Mouse (Mus musculus) hindlimb bud, embryonic 11.5 days (tissue): ENCODE results near the gene Tbl3.

Source experiments
- DNase-seq: peaks from one replicate; pipeline ENCODE4 v3.0.0-alpha.2; 2012; ENCODE audit warnings: low read depth, low spot score; ENCODE audit errors: extremely low spot score

The Tbl3 gene

DNA sequence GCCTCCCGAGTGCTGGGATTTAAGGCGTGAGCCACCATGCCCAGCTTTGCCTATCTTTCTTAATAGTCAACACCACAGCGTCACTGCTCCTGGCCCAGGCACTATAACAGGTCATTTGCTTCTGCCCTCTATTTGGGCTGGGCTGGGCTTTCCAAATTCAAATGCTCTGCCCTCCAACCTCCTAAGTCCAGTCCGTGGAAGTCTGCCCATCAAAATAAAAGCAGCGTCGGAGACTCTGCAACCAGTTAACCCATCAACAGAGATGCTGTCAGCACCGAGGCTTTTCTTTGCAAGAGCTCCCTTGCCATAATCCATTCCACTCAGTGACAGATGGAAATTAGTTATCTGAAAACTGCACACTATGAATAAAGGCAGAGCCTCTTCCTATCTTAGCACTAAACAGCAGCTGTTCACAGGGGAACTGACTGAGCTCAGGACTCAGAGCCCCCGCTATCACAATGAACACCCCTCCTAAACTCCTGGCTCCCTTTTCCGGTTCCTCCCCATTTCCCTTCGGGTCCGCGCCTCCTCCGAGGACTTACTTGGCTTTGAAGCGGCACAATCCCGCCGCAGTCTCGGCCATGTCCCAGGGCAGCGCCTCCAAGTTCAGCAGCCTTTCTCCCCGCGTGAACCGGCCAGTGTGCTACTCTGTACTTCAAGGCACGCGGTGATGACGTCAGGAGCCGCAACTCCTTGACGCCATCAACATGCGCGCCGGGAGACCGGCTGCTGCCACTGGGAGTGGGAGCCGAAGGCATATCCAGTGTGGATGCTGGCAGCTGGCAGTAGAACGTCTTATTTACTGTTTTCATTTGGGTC, at the start of gene Tbl3:
Gene Tbl3 (minus strand): TSS at position 679 of the 819 bp plus-strand sequence.
- peak; percentile 77 for DNase-seq

DNA sequence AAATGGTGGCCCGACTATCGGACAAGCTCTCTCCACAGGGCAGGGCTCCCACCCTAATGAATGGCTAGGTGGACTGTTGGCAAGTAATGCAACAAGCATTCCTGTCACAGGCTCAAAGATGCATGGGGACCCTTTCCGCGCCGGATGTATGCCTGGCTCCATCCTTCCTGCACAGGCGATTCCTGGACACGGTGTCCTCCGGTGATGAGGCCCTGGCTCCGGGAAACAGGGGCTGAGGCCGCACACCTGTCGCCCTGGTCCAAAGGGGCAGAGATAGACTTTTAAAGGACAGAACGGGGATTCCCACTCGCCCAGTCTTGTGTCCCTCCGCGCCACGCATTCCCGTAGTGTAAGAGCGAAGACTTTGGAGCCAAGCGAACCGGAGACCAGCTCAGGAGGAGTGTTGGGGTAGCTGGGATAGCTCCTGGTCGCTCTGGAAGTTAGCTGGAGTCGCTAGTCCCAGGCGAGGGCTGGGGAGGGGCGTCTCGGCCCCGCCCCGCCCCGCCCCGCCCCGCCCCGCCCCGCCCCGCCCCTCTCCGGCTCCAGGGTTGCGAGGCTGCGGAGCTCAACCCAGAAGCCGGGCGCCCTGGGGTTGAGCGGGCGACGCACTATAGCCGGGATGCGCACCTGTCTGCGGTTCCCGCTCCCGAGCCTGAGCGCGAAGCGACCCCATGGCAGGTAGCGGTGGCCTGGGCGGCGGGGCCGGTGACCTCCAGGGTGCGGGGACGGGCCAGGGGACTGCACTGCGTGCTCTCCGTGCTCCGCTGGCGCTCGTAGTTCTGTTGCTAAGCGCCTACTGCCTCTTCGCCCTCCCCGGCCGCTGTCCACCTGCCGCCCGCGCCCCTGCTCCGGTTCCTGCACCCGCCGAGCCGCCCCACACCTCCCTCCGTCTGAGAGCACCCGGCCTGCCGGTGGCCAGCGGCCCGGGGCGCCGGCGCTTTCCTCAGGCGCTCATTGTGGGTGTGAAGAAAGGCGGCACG, 45.2 kb upstream of the Tbl3 start, which contains the start of gene Hs3st6:
Gene Hs3st6 (plus strand): TSS at position 574 of the 980 bp plus-strand sequence.
- no peak for DNase-seq

DNA sequence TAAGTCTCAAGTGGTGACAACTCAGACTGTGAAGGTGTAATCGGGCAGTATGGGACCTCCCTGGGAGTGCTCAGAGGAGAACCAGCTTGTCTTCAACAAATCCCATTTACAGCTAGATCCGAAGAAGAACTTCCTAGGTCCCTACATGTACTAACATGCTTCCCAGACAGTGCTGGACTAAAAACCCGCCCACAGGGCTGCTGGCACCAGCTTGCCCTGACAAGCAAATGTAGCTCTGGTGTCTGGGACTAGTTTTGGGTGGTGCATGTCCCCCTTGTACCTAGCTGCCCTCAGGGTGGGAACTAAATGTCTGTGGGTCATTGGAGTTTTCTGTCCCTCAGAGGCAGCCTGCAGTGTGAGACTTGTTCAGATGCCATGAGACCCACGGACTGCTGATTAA, 44.1 kb upstream of the Tbl3 start:
- DNase-seq, result no peak

DNA sequence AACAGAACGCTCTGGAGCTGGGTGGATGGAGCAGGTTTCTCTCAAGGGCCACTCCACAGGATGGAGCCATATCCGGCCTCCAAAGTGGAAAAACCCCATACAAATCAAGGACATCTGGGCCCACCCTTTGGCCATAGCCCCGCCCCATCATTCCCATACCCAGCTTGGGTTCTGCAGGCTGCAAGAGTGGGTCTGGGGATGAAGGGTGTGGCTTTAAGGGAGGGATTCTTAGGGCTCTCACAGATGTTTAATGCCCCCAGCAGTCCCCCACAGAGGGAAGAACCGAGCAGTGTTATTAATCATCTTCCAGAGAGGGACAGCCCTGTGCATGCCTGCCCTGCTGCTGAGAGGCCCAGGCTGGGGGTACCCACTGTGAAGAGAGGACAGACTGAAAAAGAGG, 39.5 kb upstream of the Tbl3 start:
- no peak for DNase-seq

DNA sequence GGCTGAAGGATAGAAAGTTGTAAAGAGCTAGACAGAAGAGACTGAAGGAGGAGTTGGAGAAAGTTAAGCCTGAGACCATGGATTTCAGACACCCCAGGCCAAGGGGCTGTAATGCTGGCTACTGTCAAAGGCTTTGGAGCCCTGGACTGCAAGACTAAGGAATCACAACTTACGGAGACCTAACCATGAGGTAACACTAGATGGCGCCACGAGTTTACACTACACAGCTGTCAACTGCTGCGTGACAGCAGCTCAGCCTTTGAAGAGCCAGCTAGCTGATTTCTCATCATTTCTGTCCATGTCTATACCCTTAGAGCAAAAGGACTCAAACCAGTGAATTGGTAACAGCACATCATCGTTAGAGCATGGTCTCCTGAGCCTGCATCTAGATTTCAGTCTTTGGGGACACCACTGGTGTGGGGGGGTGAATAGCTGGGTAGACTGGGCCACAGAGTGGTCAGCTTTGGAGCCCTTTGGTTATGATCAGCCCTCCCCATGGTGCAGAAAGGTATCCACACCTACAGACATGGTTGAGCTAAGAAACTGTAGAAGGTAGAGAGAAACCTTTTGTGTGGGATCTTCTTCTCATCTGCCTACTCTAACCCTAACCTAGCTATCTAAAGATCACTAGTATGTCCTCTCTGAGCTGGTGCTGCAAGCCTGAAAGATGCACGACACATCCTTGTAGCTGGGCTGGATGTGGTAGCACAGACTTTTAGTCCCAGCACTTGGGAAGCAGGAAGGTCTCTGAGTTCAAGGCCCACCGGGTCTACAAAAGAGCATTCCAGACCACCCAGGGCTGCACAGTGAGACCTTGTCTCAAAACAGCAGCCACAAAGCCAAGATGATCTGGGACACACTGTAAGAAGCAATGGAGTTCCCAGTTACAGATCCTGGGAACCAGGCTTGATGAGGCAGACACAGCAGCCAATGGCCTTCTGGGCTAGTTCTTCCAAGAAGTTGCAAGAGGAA, 38.4 kb upstream of the Tbl3 start:
- DNase-seq, result peak; percentile 89

DNA sequence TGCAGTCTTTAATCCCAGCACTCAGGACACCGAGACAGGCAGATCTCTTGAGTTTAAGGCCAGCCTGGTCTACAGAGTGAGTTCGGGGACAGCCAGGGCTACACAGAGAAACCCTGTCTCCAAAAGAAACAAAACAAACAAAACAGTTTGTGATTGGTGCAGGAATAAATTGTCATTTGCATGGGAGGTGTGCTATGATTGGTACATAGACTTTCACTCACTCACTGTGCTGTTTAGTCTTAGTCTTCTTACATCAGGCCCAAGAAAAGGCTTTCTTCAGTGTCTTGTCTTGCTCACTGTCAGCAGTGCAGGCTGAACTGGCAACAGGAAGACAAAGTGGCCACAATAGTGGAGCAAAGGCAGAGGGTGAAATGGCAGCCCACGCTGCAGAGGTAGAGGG, 36.9 kb upstream of the Tbl3 start:
- no peak for DNase-seq

DNA sequence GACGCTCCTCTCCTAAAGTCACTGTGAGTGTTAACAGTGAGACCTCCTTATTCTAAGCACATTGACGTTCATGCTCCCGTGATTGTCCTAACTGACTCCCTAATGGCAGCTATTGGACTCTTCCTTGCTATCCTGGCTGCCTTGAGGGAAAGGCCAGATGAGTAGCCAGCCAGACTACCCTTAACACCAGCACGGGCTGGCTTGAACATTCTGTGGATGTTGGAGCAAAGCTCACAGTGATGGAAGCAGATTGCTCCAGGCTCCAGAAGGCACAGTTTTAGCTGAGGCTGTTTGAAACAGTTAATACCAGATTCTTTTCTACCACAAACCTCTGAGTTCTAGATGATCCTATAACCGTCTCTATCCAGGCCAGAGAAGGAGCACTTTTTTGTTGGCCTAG, 36.4 kb upstream of the Tbl3 start:
- no peak for DNase-seq

DNA sequence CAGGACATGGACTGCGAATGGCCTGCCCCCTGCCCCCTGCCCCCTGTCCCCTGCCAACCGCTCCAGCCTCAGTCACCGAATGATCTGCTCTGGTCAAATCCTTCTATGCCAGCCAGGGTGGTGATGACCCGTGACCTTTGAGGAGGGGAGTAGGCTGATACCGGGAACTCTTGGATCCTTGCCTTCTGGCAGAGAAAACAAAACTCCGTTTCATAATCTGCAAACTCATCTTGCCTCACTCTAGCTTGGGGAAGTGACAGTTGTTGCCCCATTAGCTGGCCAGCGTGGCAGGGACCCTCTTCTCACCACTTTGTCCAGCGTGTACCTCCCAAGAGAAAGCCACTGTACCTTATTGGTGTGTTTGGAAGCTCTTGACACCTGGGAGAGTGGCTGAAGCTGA, 34.8 kb upstream of the Tbl3 start:
- DNase-seq, result no peak

DNA sequence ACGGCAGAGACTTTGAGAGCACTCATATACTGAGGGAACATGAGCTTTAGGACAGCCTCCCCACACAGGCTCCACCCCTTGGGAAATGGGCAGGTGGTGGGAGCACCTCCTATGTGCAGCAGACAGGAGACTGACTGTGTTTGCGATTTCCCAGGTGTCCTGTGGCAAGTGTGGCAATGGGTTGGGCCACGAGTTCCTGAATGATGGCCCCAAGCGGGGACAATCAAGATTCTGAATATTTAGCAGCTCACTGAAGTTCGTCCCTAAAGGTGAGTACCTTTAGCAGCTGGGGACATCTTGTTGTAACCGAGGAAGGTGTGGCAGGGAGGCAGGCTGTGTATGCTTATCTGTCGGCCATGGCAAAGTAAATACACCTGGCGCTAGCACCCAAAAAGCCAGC, 32.5 kb upstream of the Tbl3 start:
- DNase-seq, result no peak

DNA sequence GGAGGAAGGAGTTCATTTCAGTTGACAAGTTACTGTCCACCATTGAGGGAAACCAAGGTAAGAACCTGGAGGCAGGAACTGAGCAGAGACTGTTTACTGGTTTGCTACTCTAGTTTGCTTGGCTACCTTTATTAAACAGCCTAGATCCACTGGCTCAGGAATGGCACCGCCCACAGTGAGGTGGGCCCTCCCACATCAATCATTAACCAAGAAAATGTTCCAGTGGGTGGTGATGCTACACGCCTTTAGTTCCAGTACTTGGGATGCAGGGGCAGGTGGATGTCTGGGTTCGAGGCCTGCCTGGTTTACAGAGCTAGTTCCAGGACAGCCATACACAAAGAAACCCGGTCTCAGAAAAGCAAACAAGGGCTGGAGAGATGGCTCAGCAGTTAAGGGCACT, 30.8 kb upstream of the Tbl3 start:
- no peak for DNase-seq

DNA sequence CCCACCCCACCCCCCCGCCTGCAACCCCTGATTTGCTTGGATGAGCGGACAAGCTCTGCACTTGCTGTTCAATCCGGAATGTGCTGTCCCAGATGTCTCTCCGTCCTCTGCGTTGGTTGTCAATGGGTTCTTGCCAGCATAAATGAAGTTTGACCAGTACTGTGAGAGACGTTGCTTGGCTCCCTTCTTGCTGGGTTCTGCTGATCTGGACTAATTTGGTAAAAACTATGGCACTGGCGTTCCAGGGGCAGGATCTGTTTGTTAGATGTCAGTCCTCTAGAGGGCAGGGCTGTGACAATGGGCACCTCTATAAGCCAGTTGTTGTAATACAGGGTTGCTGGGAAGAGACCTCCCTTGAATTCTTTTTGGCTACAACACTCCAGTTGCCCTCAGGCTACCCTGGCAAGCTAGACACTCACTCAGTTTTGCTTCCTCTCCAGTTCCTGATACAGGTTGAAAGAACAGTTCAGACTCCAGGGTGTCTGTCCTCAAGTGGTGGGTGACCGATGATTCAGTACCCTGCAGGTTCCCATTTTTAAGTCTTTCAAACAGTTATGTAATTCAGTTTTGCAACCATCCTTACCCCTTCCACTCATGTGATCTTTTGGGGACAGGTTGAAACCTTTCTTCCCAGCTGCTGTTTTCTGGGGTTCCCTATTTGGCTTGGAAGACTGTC, 29.8 kb upstream of the Tbl3 start:
- no peak for DNase-seq

DNA sequence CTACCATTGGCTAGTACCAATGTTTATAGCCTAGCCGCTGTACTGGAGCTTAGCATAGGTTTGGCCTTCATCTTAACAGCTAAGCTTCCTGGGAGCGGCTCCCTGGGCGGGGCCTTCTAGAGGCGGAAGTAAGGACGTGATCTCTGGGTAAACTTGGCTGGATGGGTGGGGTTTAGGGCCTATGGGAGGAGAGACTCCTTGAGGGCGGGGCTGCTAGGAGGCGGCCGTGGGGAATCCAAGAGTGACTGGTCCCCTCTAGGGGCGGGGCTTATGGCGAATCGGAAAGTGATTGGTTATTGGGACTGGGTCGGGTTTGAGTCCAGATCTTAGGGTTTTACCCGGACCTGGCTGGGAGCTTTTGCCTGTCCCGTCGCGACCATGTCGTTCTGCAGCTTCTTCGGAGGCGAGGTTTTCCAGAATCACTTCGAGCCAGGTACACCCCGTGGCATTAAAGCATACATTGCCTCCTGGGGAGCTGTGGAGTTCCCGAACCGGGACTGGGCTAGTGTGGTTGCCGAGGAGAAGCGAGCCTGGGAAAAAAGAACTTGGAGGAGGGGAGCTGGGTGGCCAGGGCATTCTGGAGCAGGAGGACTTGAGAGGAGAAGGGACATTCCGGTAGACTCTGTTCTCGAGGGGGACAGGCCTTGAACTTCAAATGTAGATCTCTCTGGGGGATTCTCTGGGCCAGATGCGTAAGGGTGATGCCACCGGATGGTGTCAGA, 29.0 kb upstream of the Tbl3 start, which contains the start of gene Msrb1:
Gene Msrb1 (plus strand): TSS at position 313 of the 722 bp plus-strand sequence.
- peak; percentile 74 for DNase-seq

DNA sequence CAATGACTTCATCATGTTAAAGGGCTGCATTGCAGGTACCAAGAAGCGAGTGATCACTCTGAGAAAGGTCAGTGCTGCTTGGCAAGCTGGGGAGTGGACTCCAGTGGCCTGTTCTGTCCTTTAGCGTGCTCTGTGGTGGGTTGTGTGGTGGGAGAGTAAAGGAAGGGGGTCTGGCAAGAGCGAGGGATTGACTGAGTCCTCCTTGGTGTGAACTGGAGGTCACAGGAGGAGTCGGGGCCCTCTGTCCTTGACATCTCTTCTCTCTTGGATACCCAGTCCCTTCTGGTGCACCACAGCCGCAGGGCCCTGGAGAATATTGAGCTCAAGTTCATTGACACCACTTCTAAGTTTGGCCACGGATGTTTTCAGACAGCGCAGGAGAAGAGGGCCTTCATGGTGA, 28.0 kb upstream of the Tbl3 start:
- DNase-seq, result no peak

DNA sequence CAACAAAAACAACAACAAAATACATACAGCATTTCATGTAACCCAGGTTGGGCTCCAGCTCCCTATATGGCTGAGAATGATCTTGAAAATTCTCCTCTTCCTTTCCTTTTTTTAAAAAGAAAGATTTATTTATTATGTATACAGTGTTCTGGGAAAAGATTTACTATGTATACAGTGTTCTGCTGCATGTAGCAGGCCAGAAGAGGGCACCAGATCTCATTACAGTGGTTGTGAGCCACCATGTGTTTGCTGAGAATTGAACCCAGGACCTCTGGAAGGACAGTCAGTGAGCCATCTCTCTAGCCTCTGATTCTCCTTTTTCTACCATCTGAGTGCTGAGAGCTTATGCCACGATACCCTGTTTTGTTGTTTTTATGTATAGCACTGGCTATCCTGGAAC, 27.1 kb upstream of the Tbl3 start:
- DNase-seq, result no peak

DNA sequence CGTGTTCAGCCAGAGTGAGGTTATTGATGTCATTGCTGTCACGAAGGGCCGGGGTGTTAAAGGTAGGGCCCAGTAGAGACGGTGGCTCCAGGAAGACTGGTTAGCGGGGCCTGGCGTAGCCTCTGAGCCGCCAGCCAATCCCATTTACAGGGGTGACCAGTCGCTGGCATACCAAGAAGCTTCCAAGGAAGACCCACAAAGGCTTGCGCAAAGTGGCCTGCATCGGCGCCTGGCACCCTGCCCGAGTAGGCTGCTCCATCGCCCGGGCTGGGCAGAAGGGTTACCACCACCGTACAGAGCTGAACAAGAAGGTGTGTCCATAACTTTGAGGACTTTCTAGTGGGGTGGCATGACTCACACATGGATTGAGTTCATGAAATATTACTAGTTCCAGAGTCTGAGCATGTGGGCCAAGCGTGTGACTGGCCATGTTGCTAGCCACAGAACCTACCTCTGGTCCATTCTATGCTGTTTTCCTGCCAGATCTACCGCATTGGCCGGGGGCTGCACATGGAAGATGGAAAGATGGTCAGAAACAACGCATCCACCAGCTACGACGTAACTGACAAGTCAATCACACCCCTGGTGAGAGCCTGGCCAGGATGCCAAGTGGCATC, 26.1 kb upstream of the Tbl3 start:
- no peak for DNase-seq

DNA sequence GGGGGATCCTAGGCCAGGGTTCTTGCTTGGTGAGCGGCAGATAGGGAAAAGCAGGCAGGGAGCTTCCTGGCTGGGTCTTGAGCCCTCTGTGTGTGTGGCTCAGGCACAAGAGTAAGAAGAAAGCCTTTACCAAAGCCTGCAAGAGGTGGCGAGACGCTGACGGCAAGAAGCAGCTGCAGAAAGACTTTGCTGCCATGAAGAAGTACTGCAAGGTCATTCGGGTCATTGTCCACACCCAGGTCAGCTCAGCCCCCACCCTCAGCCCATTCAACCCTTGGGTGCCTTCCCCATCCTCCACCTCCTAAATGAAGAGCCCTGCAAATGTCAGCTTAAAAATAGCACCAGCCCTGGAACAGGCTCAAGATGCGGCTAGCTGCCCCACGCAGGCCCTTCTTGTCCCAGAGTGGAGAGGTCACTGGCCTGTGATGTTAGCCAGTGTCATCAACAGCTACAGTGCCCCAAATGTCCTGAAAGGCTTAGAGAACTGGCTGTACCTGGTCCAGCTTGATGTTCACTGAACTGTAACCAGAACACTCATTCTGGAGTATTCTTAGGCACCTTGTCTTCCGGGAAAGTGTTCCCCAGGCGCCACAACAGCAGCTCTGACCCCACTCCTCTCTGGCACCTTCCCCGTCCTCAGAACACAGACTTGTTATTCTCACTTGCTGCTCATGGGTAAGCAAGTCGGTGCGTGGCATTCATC, 24.9 kb upstream of the Tbl3 start:
- no peak for DNase-seq

DNA sequence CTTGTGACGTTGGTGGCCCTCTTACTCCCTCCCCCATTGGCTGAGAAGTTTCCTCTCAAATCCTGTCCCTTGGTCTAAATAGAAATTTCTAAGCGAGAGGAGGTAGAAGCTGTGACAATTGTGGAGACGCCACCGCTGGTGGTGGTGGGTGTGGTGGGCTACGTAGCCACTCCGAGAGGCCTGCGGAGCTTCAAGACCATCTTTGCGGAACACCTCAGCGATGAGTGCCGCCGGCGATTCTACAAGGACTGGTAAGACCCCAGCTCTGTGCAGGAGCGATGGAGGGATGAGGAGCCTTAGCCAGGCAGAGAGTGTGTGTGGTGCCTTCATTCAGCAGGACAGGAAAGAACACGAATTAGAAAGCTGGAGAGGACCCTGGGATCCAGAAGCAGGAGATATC, 23.3 kb upstream of the Tbl3 start:
- DNase-seq, result no peak

DNA sequence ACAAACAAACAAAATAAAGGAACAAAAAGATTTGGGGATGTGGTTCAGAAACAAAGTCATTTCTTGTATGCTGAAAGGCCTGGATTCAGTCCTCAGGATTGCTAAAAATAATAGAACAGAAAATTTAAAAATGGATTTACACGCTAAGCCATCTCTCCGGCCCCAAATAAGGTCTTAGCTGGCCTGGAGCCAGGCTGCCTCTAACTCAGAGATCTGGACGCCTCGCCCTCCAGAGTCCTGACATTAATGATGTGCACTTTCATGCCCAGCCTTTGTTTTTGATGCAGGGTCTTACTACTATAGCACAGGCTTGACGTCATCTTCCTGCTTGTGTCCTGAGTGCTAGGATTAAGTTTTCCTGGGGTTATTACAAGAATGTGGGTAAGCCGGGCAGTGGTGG, 21.6 kb upstream of the Tbl3 start:
- no peak for DNase-seq
